Mouse (Mus musculus) forebrain, embryonic 11.5 days (tissue): ENCODE data around the gene Agl. TPM values are rescaled to one million over a fixed set of nuclear protein-coding genes. Genes with fewer than 3 reads are reported as not detected.

Experiments used
- ATAC-seq: fragments of 200-750 bp; cut with Nextera tagmentation; replicated peaks from 2 replicates; pipeline ENCODE4 v1.8.0; 2017; ENCODE audit warnings: moderate TSS enrichment; ENCODE audit not compliant: low FRiP score
- DNase-seq: peaks from one replicate; pipeline ENCODE4 v3.0.0-alpha.2; 2017; ENCODE audit warnings: low spot score
- H3K27ac ChIP-seq: fragments of 300-500 bp; sonication (generic); 2 replicates; pipeline ENCODE4 v1.5.1; 2014; ENCODE audit warnings: low read depth, low read length
- H3K27me3 ChIP-seq: fragments of 300-500 bp; sonication (generic); 2 replicates; pipeline ENCODE4 v1.6.1; 2014; ENCODE audit warnings: mild to moderate bottlenecking, low read length, mixed read lengths; ENCODE audit not compliant: control insufficient read depth, insufficient read depth
- H3K36me3 ChIP-seq: fragments of 300-500 bp; sonication (generic); 2 replicates; pipeline ENCODE4 v1.6.1; 2014; ENCODE audit warnings: mild to moderate bottlenecking, low read length, moderate library complexity, mixed read lengths; ENCODE audit not compliant: control insufficient read depth, insufficient read depth
- H3K4me1 ChIP-seq: fragments of 300-500 bp; sonication (generic); replicated peaks from 2 replicates; pipeline ENCODE4 v1.6.1; 2014; ENCODE audit warnings: low read length, mixed read lengths; ENCODE audit not compliant: control insufficient read depth, insufficient read depth
- H3K4me2 ChIP-seq: fragments of 300-500 bp; sonication (generic); 2 replicates; pipeline ENCODE4 v1.6.1; 2014; ENCODE audit warnings: low read depth, mild to moderate bottlenecking, low read length, moderate library complexity, mixed read lengths; ENCODE audit not compliant: severe bottlenecking
- H3K4me3 ChIP-seq: fragments of 300-500 bp; sonication (generic); 2 replicates; pipeline ENCODE4 v1.5.1; 2014; ENCODE audit warnings: low read depth, low read length
- H3K9ac ChIP-seq: fragments of 300-500 bp; sonication (generic); 2 replicates; pipeline ENCODE4 v1.6.1; 2014; ENCODE audit warnings: low read length
- H3K9me3 ChIP-seq: fragments of 300-500 bp; sonication (generic); 2 replicates; pipeline ENCODE4 v1.6.1; 2016; ENCODE audit warnings: low read length, mixed read lengths; ENCODE audit not compliant: control insufficient read depth
- WGBS: fragments of 180-500 bp; shearing (Covaris S2); extraction: QIAGEN DNeasy Blood & Tissue Kit; methylation state at CpG from one replicate; pipeline ENCODE4 v1.1.7; 2014; 5-methylcytosine and 5-hydroxymethylcytosine counted together
- polyA plus RNA-seq: library from polyadenylated mRNA; unstranded; fragments of >200 nt; fragmentation: Nextera tagmentation; extraction: Ambion mirVana; gene quantifications from 2 replicates; pipeline ENCODE4 v1.2.1, GENCODE M21; 2014

Gene Agl
- polyA plus RNA-seq, 1 experiment from 2014 or later: 17.4 TPM

DNA sequence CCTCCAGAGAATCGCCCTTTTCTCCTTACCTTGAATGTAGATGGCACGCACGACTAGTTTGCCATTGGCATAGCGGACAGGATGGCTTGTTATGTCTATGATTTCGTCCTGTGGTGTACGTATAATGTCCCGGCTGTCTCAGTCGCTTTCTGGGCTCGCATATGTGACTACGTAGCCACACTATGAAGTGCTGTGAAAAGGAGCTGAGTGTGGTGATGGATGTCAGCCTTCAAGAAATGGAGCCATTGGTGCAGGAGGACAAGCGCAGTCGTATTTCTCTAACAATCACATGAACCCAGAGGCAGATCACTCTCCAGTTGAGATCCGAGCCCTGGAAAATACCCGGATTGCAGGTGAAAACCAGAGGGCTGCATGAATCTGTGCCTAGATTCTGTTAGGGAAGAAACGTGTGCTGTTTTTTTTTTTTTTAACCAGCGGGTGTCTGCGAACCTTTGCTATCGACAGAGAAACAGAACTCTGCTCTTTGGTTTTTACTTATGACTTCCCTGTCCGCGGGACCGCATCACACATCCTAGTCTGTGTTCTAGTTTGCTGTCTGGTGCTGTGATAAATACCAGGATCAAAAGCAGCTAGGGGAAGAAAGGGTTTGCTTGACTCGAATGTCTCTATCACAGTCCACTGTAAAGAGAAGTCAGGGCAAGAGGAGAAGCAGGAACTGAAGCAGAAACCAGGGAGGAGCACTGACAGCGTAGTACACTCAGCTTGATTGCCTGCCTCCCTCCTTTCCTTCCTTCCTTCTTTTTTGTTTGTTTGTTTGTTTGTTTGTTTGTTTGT is 28.9 kb upstream of the Agl start:
- WGBS: 86% methylated on average over 23 of the region's 23 CpGs
- no peaks in the 10 kb centered on the region for H3K9me3 ChIP-seq
- no peak overlapping the region for H3K4me2 ChIP-seq
- no peaks in the 10 kb centered on the region for H3K36me3 ChIP-seq
- H3K27me3 ChIP-seq: no peaks in the 10 kb centered on the region
- no peaks in the 10 kb centered on the region for H3K4me1 ChIP-seq
- no peak overlapping the region for H3K9ac ChIP-seq
- DNase-seq: no peak
- H3K27ac ChIP-seq: no peak overlapping the region
- no peak for ATAC-seq
- H3K4me3 ChIP-seq: no peak overlapping the region

DNA sequence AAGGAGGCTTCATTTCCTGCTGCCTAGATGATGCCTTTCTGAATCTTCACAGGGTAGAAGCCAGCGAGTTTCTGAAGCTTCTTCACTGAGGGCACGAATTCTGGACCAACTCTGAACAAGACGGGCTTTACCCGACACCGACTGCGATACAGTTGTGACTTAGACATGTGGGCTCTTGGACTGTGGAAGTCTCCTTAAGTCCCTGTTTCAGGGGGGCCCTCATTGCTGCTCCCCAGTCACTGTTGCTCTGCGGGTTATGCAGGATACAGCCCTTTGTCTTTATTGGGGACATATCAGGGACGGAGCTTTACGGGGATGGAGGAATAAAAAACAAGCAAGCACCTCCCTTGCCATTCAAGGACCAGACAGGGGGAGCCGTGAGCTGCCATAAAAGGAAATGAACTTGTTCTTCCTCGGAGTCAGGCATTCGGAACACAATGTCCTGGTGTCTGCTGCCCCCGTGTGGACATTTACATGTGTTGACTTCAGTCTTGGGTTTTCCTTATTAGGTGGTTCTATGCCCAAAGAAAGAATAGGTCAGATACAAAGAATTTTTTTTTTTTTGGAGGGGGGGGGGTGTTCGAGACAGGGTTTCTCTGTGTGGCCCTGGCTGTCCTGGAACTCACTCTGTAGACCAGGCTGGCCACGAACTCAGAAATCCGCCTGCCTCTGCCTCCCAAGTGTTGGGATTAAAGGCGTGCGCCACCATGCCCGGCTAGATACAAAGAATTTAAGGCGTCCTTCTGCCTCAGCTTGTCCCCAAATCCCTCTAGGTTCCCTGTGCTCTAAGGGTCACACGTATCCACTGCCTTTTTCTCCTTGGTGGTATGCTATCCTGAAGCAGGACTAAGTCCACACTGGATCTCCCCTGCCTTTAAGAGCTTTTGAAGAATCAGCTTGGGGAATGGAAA is 28.1 kb upstream of the Agl start:
- Histone ChIP-seq H3K4me3 (peak overlapping the region; percentile 10; the same call in 1 of the 2 replicates), H3K36me3 (no peaks in the 10 kb centered on the region), H3K4me2 (peak overlapping the region; percentile 53), H3K4me1 (no peaks in the 10 kb centered on the region), H3K27me3 (no peaks in the 10 kb centered on the region), H3K9ac (peak overlapping the region; percentile 51), H3K27ac (no peak overlapping the region), H3K9me3 (no peaks in the 10 kb centered on the region)
- ATAC-seq (peak; percentile 85), DNase-seq (peak; percentile 92)
- 28% methylated on average over 21 of the region's 21 CpGs for WGBS

DNA sequence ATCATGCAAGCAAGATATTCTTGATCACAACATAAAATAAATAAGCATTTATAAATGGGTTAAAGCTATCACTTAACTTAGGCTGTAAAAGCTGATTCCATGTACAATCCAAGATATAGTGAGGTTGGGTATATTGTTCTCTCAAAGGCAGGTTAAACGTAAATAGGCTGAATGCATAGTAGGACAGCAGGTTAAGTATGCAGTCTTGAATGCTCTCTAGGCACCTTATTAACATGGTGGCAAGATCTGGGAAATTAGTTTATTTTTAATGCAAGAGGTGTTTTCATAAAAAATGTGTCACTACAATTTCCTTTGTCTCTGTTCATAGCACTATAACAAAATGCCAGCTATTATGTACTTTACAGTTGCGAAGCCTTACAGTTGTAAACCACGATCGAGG is 27.4 kb upstream of the Agl start:
- H3K9ac ChIP-seq: no peak overlapping the region
- DNase-seq (no peak), ATAC-seq (no peak)
- no peaks in the 10 kb centered on the region for H3K36me3 ChIP-seq
- peak overlapping the region; percentile 53; the same call in 1 of the 2 replicates for H3K4me2 ChIP-seq
- H3K27me3 ChIP-seq: no peaks in the 10 kb centered on the region
- no peaks in the 10 kb centered on the region for H3K4me1 ChIP-seq
- H3K4me3 ChIP-seq: no peak overlapping the region
- H3K9me3 ChIP-seq: no peaks in the 10 kb centered on the region
- no peak overlapping the region for H3K27ac ChIP-seq
- 83% methylated on average over 4 of the region's 4 CpGs for WGBS

DNA sequence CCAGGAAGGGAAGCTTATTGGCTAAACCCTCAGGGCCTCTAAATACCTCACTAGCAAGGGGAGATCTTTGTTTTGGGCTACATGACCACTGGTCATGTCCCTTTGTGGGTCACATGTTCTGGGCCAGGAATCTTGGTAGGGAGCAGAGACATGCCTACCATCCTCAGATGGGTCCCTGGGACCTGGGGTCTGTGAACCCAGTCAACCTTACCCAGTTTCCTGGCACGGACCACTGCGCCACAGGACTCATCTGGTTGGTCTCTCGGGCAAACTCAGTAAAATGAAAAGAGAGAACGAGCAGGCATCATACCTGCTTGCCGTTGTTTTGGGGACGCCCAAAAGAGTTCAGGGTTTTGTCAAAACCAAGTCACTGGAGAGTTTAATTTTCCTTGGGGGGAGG is 26.3 kb upstream of the Agl start:
- Histone ChIP-seq H3K4me1 (no peaks in the 10 kb centered on the region), H3K27me3 (no peaks in the 10 kb centered on the region), H3K27ac (no peak overlapping the region), H3K9me3 (no peaks in the 10 kb centered on the region), H3K9ac (no peak overlapping the region), H3K4me2 (no peak overlapping the region), H3K4me3 (no peak overlapping the region), H3K36me3 (no peaks in the 10 kb centered on the region)
- 95% methylated on average over 6 of the region's 6 CpGs for WGBS
- ATAC-seq (no peak), DNase-seq (no peak)

DNA sequence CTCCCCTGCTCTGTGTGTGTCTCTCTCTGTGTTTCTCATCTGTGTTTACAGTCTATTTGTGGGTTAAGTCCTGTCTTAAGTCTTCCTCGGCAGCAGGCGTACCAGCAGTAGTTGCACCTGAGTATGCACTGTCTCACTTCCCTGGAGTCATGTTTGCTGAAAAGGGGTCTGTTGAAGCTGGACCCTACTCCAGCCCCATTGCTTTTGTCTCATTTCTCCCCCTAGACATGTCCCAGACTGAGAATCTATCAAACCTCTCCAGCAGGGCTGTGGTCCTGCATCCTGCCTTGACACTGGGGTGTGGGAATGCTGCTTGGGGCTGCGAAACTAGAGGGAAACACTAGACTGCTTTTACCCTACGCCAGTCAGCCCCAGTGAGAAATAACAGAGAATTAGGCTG is 25.5 kb upstream of the Agl start:
- H3K27me3 ChIP-seq: no peaks in the 10 kb centered on the region
- H3K4me2 ChIP-seq: no peak overlapping the region
- no peaks in the 10 kb centered on the region for H3K9me3 ChIP-seq

DNA sequence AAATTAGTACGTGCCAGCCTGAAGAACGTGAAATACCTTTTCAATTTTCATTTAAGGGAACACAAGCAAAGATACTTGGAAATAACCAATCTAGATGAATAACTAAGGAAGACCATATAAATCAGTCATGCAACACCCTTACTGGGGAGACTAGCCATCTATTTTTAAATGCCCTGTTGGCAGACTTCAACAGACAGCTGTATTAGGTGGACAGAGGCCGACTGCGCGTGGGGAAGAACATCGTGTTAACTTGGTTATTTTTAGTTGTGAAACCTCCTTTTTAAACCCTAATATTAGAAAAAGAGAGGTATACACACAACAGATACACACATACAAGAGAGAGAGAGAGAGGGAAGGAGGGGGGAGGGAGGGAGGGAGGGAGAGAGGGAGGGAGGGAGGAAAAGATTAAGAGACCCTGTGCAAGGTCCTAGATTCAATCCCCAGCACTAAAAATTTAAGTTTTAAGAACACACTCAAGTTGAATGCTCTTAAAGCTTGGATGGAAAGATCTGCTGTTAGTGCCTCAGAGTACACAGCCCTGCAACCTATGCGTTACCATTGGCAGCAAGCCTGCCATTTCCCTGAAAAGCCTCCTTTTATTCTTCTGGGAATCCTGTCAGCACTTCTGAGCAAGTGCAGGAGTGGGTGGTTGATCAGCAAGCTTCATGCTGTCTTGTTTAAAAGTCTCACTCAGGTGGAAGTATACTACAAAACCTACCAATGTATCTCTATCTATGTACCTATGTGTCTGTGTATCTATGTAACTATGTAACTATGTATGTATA is 24.8 kb upstream of the Agl start:
- 94% methylated on average over 7 of the region's 7 CpGs for WGBS
- Histone ChIP-seq H3K9me3 (no peaks in the 10 kb centered on the region), H3K36me3 (no peaks in the 10 kb centered on the region), H3K9ac (no peak overlapping the region), H3K4me1 (no peaks in the 10 kb centered on the region), H3K4me2 (no peak overlapping the region), H3K4me3 (no peak overlapping the region), H3K27ac (no peak overlapping the region), H3K27me3 (no peaks in the 10 kb centered on the region)
- DNase-seq: no peak
- no peak for ATAC-seq

More for the DNA sequence above, 25.5 kb upstream of the Agl start:
- H3K4me1 ChIP-seq: no peaks in the 10 kb centered on the region
- H3K36me3 ChIP-seq: no peaks in the 10 kb centered on the region
- no peak overlapping the region for H3K27ac ChIP-seq
- DNase-seq (no peak), ATAC-seq (no peak)
- H3K9ac ChIP-seq: no peak overlapping the region
- H3K4me3 ChIP-seq: no peak overlapping the region
- WGBS: 80% methylated on average over 4 of the region's 4 CpGs

DNA sequence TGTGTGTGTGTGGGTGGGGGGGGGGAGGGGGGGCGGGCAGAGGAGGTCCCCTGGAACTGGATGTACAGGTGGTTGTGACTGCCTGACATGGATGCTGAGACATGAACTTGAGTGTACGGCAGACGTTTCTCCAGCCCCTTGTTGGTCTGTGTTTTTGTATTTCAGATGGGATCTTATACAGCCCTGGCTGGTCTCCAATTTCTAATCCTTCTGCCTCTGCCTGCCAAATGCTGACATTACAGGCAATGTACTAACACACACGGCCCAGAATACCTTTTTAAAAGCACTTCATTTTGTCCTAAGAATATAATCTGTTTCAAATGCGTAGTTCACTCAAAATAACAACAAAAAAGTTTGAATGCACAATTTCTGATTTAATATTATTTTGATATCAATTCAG is 23.4 kb upstream of the Agl start:
- Histone ChIP-seq H3K36me3 (no peaks in the 10 kb centered on the region), H3K4me3 (no peak overlapping the region), H3K27me3 (no peaks in the 10 kb centered on the region), H3K27ac (no peak overlapping the region), H3K4me2 (no peak overlapping the region), H3K9ac (no peak overlapping the region), H3K9me3 (no peaks in the 10 kb centered on the region), H3K4me1 (no peaks in the 10 kb centered on the region)
- no peak for DNase-seq
- no peak for ATAC-seq
- WGBS: 94% methylated on average over 5 of the region's 5 CpGs

DNA sequence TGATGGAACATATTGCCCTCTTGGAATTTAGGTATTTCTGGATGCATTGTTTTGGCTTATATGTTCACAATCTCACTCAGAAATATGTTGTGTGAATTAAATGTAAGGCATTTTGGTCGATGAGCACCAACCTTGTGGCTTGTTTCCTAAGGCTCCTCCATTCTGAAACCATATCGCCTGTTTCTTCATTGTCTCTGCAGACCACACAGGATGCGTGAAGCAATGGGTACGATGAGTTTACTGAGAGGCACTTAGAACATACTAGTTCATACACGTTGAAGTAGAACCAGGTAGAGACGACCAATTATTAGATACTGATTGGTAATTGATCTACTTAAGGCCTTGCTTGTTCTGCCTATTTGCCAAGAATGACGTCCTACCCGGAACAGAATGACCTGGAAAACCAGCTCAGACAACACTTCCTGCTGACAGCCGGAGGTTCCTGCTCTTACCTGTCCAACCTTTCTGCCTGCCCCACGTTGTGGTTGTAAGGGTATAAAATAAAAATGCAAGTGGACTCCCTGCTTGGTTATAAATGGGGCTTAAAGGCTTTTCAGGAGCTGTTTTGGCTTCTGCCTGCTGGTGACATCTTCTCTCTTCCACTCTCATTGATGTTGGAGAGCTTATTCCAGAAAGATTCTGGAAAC is 21.4 kb upstream of the Agl start:
- no peak for ATAC-seq
- H3K9ac ChIP-seq: no peak overlapping the region
- no peaks in the 10 kb centered on the region for H3K36me3 ChIP-seq
- no peak overlapping the region for H3K27ac ChIP-seq
- H3K4me1 ChIP-seq: no peaks in the 10 kb centered on the region
- H3K4me2 ChIP-seq: no peak overlapping the region
- no peaks in the 10 kb centered on the region for H3K9me3 ChIP-seq
- no peak overlapping the region for H3K4me3 ChIP-seq
- DNase-seq: no peak
- 88% methylated on average over 10 of the region's 10 CpGs for WGBS
- no peaks in the 10 kb centered on the region for H3K27me3 ChIP-seq
